Mouse (Mus musculus): ENCODE data around the gene Cxcl16.
"Not testable (repeated sequence)": the region's sequence is repeated elsewhere in the genome, so short reads cannot be mapped to it uniquely, and the experiment has no call there.

DNA sequence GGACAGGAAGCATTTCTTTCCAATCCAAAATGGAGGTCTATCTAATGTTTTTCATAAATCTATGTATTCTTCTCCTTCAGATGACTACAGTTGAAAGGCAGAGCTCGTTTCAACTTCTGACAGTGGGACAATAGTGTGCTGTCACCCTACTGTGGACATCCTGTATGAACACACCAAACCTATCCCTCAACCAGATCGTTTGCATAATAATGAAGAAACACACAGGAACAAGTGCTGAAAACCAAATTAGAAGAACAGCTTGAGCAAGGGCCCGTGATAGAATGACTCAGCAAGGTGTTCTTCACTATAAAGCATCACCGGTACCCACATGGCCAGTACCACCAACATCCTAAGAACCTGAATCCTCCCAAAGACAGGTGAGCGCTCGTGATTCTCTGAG is 33.2 kb downstream of the Cxcl16 start:
- not testable (repeated sequence) for TF ChIP-seq CTCF, EP300 (IDR thresholded peaks at IDR 0.05)
